Mouse (Mus musculus) stomach, embryonic 15.5 days (tissue): ENCODE data around the gene Borcs5. TPM values are rescaled to one million over a fixed set of nuclear protein-coding genes. Genes with fewer than 3 reads are reported as not detected.

Experiments used
- ATAC-seq: fragments of 200-750 bp; cut with Nextera tagmentation; 2 replicates; pipeline ENCODE4 v1.8.0; 2017; ENCODE audit warnings: low read depth, moderate number of reproducible peaks, moderate TSS enrichment; ENCODE audit not compliant: insufficient read depth, low FRiP score
- H3K27ac ChIP-seq: fragments of 300-500 bp; sonication (generic); 2 replicates; pipeline ENCODE4 v1.5.1; 2015; ENCODE audit warnings: mild to moderate bottlenecking, inconsistent platforms
- H3K27me3 ChIP-seq: fragments of 300-500 bp; sonication (generic); replicated peaks from 2 replicates; pipeline ENCODE4 v1.6.1; 2015; ENCODE audit warnings: inconsistent platforms
- H3K36me3 ChIP-seq: fragments of 300-500 bp; sonication (generic); 2 replicates; pipeline ENCODE4 v1.6.1; 2015; ENCODE audit warnings: inconsistent platforms
- H3K4me1 ChIP-seq: fragments of 300-500 bp; sonication (generic); 2 replicates; pipeline ENCODE4 v1.6.1; 2015; ENCODE audit warnings: inconsistent platforms
- H3K4me2 ChIP-seq: fragments of 300-500 bp; sonication (generic); 2 replicates; pipeline ENCODE4 v1.6.1; 2015; ENCODE audit warnings: mild to moderate bottlenecking, inconsistent platforms
- H3K4me3 ChIP-seq: fragments of 300-500 bp; sonication (generic); replicated peaks from 2 replicates; pipeline ENCODE4 v1.5.1; 2015; ENCODE audit warnings: inconsistent platforms
- H3K9ac ChIP-seq: fragments of 300-500 bp; sonication (generic); 2 replicates; pipeline ENCODE4 v1.6.1; 2015; ENCODE audit warnings: inconsistent platforms
- H3K9me3 ChIP-seq: fragments of 300-500 bp; sonication (generic); 2 replicates; pipeline ENCODE4 v1.6.1; 2016; ENCODE audit warnings: inconsistent platforms
- WGBS: fragments of 180-500 bp; shearing (Covaris S2); methylation state at CpG from one replicate; pipeline ENCODE4 v1.1.7; 2015; 5-methylcytosine and 5-hydroxymethylcytosine counted together
- polyA plus RNA-seq: library from polyadenylated mRNA; unstranded; fragments of >200 nt; fragmentation: Nextera tagmentation; extraction: Ambion mirVana; gene quantifications from 2 replicates; pipeline ENCODE4 v1.2.1, GENCODE M21; 2015

Gene Borcs5
- polyA plus RNA-seq, 1 experiment from 2014 or later, result 18.6 TPM

DNA sequence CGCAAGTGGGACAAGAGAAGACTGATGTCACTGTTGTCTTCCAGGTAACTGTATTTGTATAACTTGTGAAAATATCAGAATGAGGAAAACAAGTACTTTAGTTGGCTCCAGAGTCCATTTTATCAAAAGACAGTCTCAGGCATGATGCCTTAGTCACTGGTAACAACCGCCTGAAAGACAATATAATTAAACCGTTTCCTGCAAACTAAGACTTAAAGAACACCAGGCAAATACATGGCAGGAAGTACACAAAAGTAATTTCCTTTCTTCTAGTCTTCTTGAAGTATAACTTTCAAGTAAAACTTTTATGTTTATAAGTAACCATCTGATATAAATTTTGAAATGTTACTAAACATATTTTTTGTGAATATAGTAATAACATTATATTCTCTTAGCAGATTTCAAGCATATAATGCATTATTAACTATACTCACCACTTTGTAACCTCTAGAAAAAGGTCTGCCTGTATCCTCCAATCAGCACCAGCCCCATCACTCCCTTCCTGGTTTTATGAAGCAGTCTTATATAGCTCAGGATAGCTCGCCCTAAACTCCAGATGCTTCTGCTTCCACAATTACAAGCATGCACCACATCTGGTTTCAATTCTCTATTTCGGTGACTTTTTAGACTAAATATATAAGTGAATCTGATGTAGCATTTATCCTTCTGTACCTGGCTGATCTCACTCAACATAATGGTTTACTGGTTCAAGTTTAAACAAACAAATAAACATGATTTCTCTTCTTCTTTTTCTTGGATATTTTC lies 112.8 kb downstream of the Borcs5 start:
- Histone ChIP-seq H3K27ac (no peak overlapping the region), H3K27me3 (no peaks in the 10 kb centered on the region), H3K4me1 (no peaks in the 10 kb centered on the region), H3K4me3 (no peak overlapping the region), H3K4me2 (no peak overlapping the region), H3K9me3 (no peaks in the 10 kb centered on the region), H3K9ac (no peak overlapping the region), H3K36me3 (no peaks in the 10 kb centered on the region)
- 85% methylated on average over 5 of the region's 5 CpGs for WGBS
- no peak for ATAC-seq

DNA sequence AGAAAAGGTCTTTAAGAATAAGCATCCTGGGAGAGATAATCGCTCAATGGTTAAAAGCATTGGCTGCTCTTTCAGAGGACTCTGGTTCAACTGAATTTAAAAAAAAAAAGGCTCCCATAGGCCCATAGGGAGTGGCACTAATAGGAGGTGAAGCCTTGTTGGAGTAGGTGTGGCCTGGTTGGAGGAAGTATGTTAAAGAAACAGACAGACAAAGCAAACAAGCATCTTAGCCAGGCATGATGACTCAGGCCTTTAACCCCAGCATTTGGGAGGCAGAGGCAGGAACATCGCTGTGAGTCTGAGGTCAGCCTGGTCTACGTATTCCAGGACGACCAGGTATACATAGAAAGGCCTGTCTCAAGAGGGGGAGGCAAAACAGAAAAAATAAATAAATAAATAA lies 114.1 kb downstream of the Borcs5 start:
- no peaks in the 10 kb centered on the region for H3K4me1 ChIP-seq
- no peak overlapping the region for H3K27ac ChIP-seq
- no peak overlapping the region for H3K9ac ChIP-seq
- no peak; the same call in 1 of the 2 replicates for ATAC-seq
- H3K27me3 ChIP-seq, result no peaks in the 10 kb centered on the region
- H3K4me2 ChIP-seq, result no peak overlapping the region
- 89% methylated on average over 4 of the region's 4 CpGs for WGBS
- H3K9me3 ChIP-seq, result no peaks in the 10 kb centered on the region
- no peaks in the 10 kb centered on the region for H3K36me3 ChIP-seq
- no peak overlapping the region for H3K4me3 ChIP-seq

DNA sequence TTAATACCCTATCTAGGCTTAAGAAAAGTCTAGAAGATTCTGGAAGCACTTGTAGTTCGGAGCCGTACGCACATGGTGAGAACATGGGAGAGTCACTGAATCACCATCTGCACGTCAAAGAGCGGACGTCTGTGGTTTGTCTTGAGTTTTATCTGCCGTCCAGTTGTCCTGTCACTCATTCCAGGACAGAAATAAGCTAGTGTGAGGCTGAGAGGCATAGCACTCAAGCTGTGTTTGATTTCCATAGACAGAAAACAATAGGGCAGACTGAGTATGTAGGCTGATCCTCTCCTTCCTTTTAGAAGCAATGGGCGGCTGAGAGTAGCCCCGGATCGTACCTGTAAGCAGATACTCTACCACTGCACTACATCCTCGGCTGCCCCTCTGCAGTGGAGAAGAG lies 114.5 kb downstream of the Borcs5 start:
- H3K4me2 ChIP-seq, result no peak overlapping the region
- no peak overlapping the region for H3K4me3 ChIP-seq
- 92% methylated on average over 11 of the region's 11 CpGs for WGBS
- H3K36me3 ChIP-seq, result no peaks in the 10 kb centered on the region
- no peaks in the 10 kb centered on the region for H3K4me1 ChIP-seq
- H3K27me3 ChIP-seq, result no peaks in the 10 kb centered on the region
- H3K9ac ChIP-seq, result no peak overlapping the region
- no peaks in the 10 kb centered on the region for H3K9me3 ChIP-seq
- no peak overlapping the region for H3K27ac ChIP-seq
- no peak for ATAC-seq

DNA sequence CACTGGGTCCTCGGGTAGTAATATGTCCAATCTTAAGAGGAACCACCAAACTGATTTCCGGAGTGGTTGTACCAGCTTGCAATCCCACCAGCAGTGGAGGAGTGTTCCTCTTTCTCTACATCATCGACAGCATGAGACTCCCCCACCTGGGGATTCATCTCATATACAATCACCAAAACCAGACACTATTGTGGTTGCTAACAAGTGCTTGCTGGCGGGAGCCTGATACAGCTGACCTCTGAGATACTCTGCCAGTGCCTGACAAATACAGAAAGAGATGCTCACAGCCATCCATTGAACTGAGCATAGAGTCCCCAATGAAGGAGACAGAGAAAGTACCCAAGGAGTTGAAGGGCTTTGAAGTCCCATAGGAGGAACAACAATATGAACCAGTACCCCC lies 116.7 kb downstream of the Borcs5 start:
- Histone ChIP-seq H3K27ac (no peak overlapping the region), H3K4me1 (no peaks in the 10 kb centered on the region), H3K36me3 (no peaks in the 10 kb centered on the region), H3K4me3 (no peak overlapping the region), H3K4me2 (no peak overlapping the region), H3K9ac (no peak overlapping the region), H3K27me3 (no peaks in the 10 kb centered on the region), H3K9me3 (no peaks in the 10 kb centered on the region)
- no peak for ATAC-seq
- WGBS, result 89% methylated on average over 4 of the region's 4 CpGs

Other genes starting within 250 kb of the Borcs5 start
- 12.0 and 13.1 TPM in 2 replicates for gene Bcl2l14, start 243.2 kb upstream of the Borcs5 start, polyA plus RNA-seq
- gene Lrp6, start 72.5 kb upstream of the Borcs5 start, polyA plus RNA-seq, result 23.6 and 26.5 TPM in 2 replicates
- gene Mansc1, start 7.0 kb upstream of the Borcs5 start, polyA plus RNA-seq, result 8.2 and 10.1 TPM in 2 replicates
- 15.6 and 15.7 TPM in 2 replicates for gene Dusp16, start 153.1 kb downstream of the Borcs5 start, polyA plus RNA-seq
- gene Crebl2, start 190.6 kb downstream of the Borcs5 start, polyA plus RNA-seq, result 3.6 TPM in 2 replicates